Mouse (Mus musculus): ENCODE results near the gene Carf. TPM values are rescaled to one million over a fixed set of nuclear protein-coding genes. Genes with fewer than 3 reads are reported as not detected.
A peak's percentile ranks its signal among the peaks of the same experiment; 100 is the strongest.
"Not testable (repeated sequence)": the region's sequence is repeated elsewhere in the genome, so short reads cannot be mapped to it uniquely, and the experiment has no call there.

Carf gene
- total RNA-seq, 2 experiments from 2014 or later, result 23.9 to 28.6 TPM

DNA sequence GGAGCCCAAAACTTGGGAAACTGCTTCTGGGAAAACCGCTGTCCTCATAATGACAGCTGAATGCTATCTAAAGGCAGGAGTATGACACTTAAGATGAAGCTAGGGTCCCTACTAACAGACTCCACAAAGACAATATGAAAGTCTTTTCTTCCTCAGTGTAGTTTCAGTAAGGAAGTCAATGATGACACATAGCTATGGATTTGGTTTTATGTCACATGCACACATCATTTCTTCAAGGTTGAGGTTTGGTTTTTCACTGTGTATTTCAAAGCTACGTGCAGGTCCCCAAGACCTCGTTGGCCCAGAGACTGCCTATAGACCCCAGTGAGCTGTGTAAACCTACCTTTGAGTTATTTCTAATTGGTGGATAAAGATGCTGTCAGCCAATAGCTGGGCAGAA is 75.1 kb downstream of the Carf start:
- intact Hi-C loops (cut with DNase I), result no loop called here
- no peak for DNase-seq (ENCODE audit: low spot score in 2 of 2)

DNA sequence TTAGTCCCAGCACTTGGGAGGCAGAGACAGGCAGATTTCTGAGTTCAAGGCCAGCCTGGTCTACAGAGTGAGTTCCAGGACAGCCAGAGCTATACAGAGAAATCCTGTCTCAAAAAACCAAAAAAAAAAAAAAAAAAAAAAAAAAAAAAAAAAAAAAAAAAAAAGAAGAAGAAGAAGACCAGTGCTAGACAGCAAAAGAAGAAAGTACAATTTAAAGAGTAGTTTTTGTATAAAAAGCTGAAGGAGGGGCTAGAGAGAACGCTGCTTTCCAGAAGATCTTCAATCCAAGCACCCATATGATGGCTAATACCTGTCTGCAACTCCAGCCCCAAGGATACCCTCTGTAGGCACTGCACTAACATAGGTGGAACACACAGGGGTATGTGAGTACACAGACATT is 79.8 kb downstream of the Carf start:
- DNase-seq (ENCODE audit: low spot score in 2 of 2); intact Hi-C loops (cut with DNase I): not testable (repeated sequence)

DNA sequence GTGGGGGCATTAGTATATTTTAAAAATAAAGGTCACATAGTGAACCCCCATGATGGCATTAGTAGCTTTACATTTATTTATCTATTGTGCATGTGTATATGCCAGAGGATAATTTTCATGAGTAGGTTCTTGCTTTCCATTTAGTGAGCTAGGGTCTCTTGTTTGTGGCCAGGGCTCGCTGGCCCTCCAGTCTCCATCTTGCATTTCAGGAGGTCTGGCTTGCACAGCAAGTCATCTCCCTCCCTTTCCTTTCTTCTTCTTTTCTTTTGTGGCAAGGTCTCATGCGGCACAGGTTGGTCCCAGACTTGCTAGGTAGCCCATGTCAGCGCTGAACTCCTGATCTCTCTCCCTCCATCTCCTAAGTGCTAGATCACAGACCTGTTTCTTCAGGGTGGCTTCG is 81.3 kb downstream of the Carf start:
- intact Hi-C loops (cut with DNase I), result no loop called here
- no peak for DNase-seq (ENCODE audit: low spot score in 2 of 2)

DNA sequence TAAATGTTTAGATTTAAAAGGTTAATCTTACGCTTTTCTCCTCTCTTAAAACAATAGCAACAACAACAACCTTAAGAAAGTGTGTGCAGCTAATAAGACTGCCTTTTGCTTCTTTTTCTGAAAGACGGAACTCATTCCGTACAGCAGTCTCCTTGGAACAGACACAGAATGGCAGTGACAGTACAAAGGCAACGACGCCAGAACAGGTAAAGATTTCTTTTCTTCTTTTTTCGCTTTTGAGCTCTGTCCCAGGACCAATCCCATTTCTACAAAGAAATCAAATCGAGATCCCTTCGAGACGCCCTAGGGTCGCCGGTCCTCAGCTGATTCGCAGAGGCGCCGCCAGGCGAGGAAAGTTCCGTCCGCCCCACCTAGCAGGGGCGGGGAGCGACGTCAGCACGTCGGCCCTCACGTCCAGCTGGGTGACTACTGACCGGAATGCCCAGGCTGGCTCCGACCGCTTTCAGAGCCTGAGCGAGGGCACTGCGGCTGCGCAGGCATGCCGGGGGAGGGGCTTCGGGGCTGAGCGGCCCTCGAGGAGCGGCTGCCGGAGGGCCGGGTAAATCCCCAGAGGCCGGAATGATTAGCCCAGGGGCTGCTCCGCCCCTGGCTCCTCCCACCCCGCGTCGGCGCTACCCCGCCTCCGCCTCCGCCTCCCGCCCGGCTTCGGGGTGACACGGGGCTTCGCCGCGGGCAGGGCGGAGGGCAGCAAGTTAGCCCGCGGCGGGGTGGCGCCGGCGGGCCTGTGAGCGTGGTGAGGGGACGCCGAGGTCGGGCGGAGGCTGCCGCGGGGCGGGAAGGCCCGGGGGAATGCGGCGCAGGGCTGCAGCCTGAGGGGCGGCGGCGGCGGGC is 82.1 kb downstream of the Carf start, which contains the start of gene Nbeal1:
TSS of gene Nbeal1 (plus strand) at position 668 of the 852 bp plus-strand sequence.
- peak; percentile 97 for DNase-seq (ENCODE audit: low spot score in 2 of 2)
- intact Hi-C loops (cut with DNase I), result no loop called here

DNA sequence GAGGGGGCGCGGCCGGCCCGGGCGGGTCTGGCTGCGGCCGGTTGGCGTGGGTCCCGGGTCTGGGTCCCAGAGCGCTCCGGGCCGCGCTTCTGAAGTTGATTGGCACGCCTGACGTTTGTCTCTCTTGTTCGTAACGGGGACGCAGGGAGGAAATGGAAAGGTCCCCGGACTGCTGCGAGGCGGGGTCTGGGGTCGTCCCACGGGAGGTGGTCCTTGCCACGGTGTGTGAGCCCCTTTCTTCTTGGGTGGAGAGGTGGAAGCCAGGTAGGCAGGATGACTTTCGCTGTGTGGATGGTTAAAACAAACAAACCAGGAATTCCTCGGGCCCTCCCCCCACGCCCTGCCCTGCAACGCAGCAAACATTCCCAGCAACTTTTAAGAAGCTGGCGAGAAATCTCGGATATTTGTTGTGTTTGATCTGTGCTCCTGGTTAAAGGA is 82.8 kb downstream of the Carf start:
- intact Hi-C loops (cut with DNase I), result no loop called here
- peak in 1 of 2 experiments; percentile 14 for DNase-seq (ENCODE audit: low spot score in 2 of 2)

DNA sequence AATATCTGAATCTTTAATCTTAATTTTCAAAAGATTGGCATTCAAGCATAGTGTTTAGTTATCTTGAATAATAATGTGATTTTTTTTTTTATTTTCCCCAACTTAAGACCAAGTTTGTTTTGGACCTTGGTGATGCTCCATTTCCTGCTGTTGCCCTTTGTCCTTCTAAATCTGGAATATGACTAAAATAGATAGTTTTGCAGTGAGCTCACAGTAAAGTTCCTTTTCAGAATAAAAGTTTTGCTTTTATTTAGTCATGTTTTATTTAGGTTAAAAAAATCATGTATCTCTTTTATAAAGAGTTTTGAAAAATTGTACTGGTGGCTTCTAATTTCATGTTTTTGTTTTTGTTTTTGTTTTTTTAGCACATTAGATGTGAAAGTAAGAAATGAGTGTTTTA is 90.4 kb downstream of the Carf start:
- intact Hi-C loops (cut with DNase I), result no loop called here
- no peak for DNase-seq (ENCODE audit: low spot score in 2 of 2)

DNA sequence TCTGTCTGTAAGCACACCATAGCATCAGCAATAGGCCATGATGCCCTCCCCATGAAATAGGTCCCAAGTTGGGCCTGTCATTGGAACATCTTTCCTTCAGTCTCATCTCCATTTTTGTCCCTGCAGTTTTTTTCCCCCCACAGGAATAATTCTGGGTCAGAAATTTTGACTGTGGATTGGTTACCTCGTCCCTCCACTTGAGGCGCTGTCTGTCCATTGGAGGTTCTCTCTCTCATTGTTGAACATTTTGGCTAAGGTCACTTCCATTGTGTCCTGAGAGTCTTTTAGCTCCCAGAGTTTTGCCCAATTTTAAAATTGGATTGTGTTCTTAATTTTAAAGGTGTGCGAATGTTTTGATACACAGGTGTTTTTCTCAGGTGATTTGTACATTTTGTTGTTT is 98.8 kb downstream of the Carf start:
- intact Hi-C loops (cut with DNase I), result no loop called here
- no peak for DNase-seq (ENCODE audit: low spot score in 2 of 2)

DNA sequence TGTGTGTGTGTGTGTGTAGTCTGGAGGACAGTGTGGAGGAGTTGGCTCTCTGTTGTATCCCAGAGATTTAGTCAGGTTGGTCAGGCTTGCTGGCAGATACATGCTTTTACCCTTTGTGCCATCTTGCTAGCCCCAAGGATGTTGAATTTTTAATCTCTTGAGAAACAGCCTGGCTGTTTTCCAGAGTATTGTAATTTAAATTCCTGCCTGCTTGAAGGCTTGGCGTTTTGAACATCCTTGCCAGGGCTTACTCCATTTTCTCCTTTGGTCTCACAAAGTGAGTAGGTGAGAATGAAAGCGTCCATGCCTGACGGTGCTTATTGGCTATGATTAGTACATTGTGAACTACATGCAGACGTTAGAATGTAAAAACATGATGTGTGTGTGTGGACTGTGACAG is 101.0 kb downstream of the Carf start:
- intact Hi-C loops (cut with DNase I), result no loop called here
- no peak for DNase-seq (ENCODE audit: low spot score in 2 of 2)

Other genes starting within 250 kb of the Carf start
- 10 to 100 TPM; 51.4 to 51.7 TPM for gene Fam117b, start 185.2 kb upstream of the Carf start, total RNA-seq (2021)
- gene Ica1l, start 55.1 kb upstream of the Carf start, total RNA-seq (2021), result 10 to 100 TPM; 38.2 to 42.1 TPM
- gene Wdr12, start 398 bp downstream of the Carf start, total RNA-seq (2021), result 10 to 100 TPM; 25.6 to 30.7 TPM
- gene Nbeal1, start 82.4 kb downstream of the Carf start, total RNA-seq (2021), result 10 to 100 TPM; 17.2 to 18.1 TPM
- gene Cyp20a1, start 245.1 kb downstream of the Carf start, total RNA-seq (2021), result 10 to 100 TPM in 1 of 2 experiments, 1 to 10 TPM in 1; 8.2 to 12.2 TPM